Mouse (Mus musculus): Measurements from ENCODE around the gene Gmpr2.

DNA sequence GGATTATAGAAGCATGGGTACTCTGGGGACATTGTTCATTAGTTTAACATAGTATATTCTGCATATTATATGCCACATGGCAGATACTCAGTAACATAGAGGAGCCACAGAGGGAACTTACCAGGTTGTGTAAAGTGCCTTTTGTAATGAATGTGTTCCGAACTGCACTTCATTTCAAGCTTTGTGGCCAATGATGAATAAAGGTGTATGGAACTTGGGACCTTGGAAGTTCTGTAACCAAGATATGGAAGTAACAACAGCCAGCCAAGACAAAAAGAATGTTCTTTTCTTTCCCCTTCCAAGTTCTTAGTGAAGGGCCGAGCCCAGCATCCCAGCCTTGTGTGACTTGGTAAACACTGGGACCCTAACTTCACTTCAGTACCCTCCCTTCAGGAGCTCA is 21.9 kb upstream of the Gmpr2 start, which contains the start of gene Tssk4:
- TF ChIP-seq POLR2A (IDR thresholded peaks at IDR 0.05; ENCODE audit: control insufficient read depth, low read depth, low read length) = peak; percentile 24; the same call in 1 of the 2 replicates
- TF ChIP-seq CTCF (IDR thresholded peaks at IDR 0.05; ENCODE audit: control insufficient read depth, insufficient read depth, insufficient replicate concordance, low read depth, low read length) = no peak

Measured in testis, adult 2 months (tissue).